Mouse (Mus musculus): ENCODE results near the gene Zfp846.

GRCm38 (mm10) chr9:20576591-20576990 lies 4.5 kb upstream of the Zfp846 start:
- no peak for TF ChIP-seq MAX (IDR thresholded peaks at IDR 0.05; ENCODE audit: low read depth)
- TF ChIP-seq POLR2A (IDR thresholded peaks at IDR 0.05; ENCODE audit: insufficient read length, low read depth), result no peak
- TF ChIP-seq MYOG (IDR thresholded peaks at IDR 0.05; ENCODE audit: control insufficient read depth in 1 of 3, insufficient read depth in 1 of 3, insufficient read length in 2 of 3, low read depth in 2 of 3), result no peak
- TF ChIP-seq SRF (IDR thresholded peaks at IDR 0.05; ENCODE audit: control insufficient read depth, insufficient read length, low read depth), result no peak
- no peak for TF ChIP-seq E2F4 (IDR thresholded peaks at IDR 0.05; ENCODE audit: insufficient read depth)
- no peak for TF ChIP-seq USF1 (IDR thresholded peaks at IDR 0.05; ENCODE audit: low read depth)
- no peak for TF ChIP-seq CEBPB (IDR thresholded peaks at IDR 0.05; ENCODE audit: insufficient read depth, poor library complexity, severe bottlenecking)
